Mouse (Mus musculus): ENCODE data around the gene Fancg.

GRCm38 (mm10) chr4:42973868-42974267 is 36.4 kb downstream of the Fancg start:
- TF ChIP-seq TCF12 (IDR thresholded peaks at IDR 0.05; ENCODE audit: insufficient read depth, poor library complexity, severe bottlenecking) (no peak), POLR2A (IDR thresholded peaks at IDR 0.05; ENCODE audit: insufficient read length, low read depth) (no peak), E2F4 (IDR thresholded peaks at IDR 0.05; ENCODE audit: insufficient read depth) (no peak), MYOG (IDR thresholded peaks at IDR 0.05; ENCODE audit: control insufficient read depth in 1 of 3, insufficient read depth in 1 of 3, insufficient read length in 2 of 3, low read depth in 2 of 3) (no peak), USF1 (IDR thresholded peaks at IDR 0.05; ENCODE audit: low read depth) (no peak), REST (IDR thresholded peaks at IDR 0.05; ENCODE audit: insufficient read depth, insufficient read length) (no peak), MAX (IDR thresholded peaks at IDR 0.05; ENCODE audit: low read depth) (no peak), POLR2AphosphoS2 (IDR thresholded peaks at IDR 0.05; ENCODE audit: insufficient read length, low read depth) (no peak), MYOD1 (IDR thresholded peaks at IDR 0.05; ENCODE audit: control insufficient read depth in 1 of 3, insufficient read length in 2 of 3, low read depth in 2 of 3) (no peak), CEBPB (IDR thresholded peaks at IDR 0.05; ENCODE audit: insufficient read depth, poor library complexity, severe bottlenecking) (no peak), SRF (IDR thresholded peaks at IDR 0.05; ENCODE audit: control insufficient read depth, insufficient read length, low read depth) (no peak)

Data from myocyte (in vitro differentiated cells).